17 mouse cellular contexts compared by ENCODE assay signal in genomic region chr7:83401001-83401400, GRCm38 (mm10).
DNase-seq lines count a peak whose midpoint lies in the region.
"Had no signal": no experiment of that assay in that cellular context is flagged by ENCODE, and none has a peak within 500 bp of the region (broad histone marks: within the 10 kb centered on the region; RNA-seq: fewer than 3 reads in every experiment).

No protein-coding gene starts in this region.

- intact Hi-C loops in heart, postnatal 25 days (cut with DNase I) = no loop called here

- DNase-seq in heart, adult 11 months = peak; percentile 65
- DNase-seq in heart, postnatal 25 days (ENCODE audit: low spot score) = no peak
- DNase-seq in ES-CJ7 (ENCODE audit: low read depth, low spot score) (peak; percentile 75), R1 (ENCODE audit: low read depth, low spot score) (peak; percentile 55)
- no peak for DNase-seq in ovary, postnatal 36 days (ENCODE audit: low spot score)
- no peak for DNase-seq in right cerebral cortex, adult 18-20 months
- DNase-seq: adrenal gland, adult 2 months; adrenal gland, postnatal 10 days; adrenal gland, postnatal 25 days; B cell, adult 2 months; cerebellum, adult 11 months; cerebellum, adult 18-20 months; cerebellum, adult 8-10 months; cerebellum, adult 9-11 months; cerebellum, postnatal 14 days; cerebellum, postnatal 36 days; embryo, embryonic 11 days had no signal

Comparison
In these comparisons a context has a peak if more than half of its experiments do, and no peak if none do; other contexts are left out.
1. DNase-seq: peak in heart, adult 11 months (single experiment), ES-CJ7 (single experiment) and R1 (single experiment); none in heart, postnatal 25 days (single experiment), ovary, postnatal 36 days (single experiment) and right cerebral cortex, adult 18-20 months (single experiment).